Mouse (Mus musculus): ENCODE measurements around the gene Aldh3b2. TPM values are rescaled to one million over a fixed set of nuclear protein-coding genes. Genes with fewer than 3 reads are reported as not detected.
"Not testable (repeated sequence)": the region's sequence is repeated elsewhere in the genome, so short reads cannot be mapped to it uniquely, and the experiment has no call there.

Aldh3b2 gene
- polyA plus RNA-seq, 1 experiment = 0.11 TPM

DNA sequence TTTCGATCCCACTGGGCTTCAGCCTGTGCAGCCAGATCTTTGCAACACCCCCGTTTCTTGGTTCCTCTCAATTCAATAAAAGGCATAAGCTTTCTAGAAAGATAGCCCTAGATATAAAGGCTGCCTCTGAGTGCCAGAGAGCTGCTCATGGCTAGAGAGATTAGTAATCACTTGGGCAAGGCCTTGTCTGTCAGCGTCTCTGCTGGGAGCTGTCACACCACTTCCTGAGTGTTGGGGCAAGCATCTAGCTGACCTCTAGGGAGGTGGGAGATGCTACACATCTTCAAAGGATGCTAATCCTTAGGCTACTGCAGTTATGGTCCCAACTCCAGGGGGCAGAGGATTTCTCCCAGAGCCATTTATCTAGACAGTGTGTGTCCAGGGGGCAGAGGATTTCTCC is 4.9 kb upstream of the Aldh3b2 start:
- Histone ChIP-seq H3K4me3 (no peak overlapping the region), H3K36me3 (ENCODE audit: control insufficient read depth, insufficient read depth) (no peaks in the 10 kb centered on the region), H3K4me2 (ENCODE audit: low read depth) (no peak overlapping the region), H3K79me2 (ENCODE audit: control insufficient read depth, insufficient read depth) (no peaks in the 10 kb centered on the region), H3K27me3 (ENCODE audit: control insufficient read depth, insufficient read depth, insufficient read length) (peaks cover 18% of the 10 kb centered on the region), H3ac (ENCODE audit: control insufficient read depth, insufficient read length) (no peak overlapping the region)
- TF ChIP-seq CEBPB (IDR thresholded peaks at IDR 0.05; ENCODE audit: insufficient read depth, poor library complexity, severe bottlenecking) = no peak
- no peak for TF ChIP-seq MYOG (IDR thresholded peaks at IDR 0.05; ENCODE audit: control insufficient read depth in 1 of 3, insufficient read depth in 1 of 3, insufficient read length in 2 of 3, low read depth in 2 of 3)
- no peak for TF ChIP-seq E2F4 (IDR thresholded peaks at IDR 0.05; ENCODE audit: insufficient read depth)
- no peak for TF ChIP-seq POLR2AphosphoS2 (IDR thresholded peaks at IDR 0.05; ENCODE audit: insufficient read length, low read depth)
- TF ChIP-seq USF1 (IDR thresholded peaks at IDR 0.05; ENCODE audit: low read depth) = no peak
- no peak for TF ChIP-seq SRF (IDR thresholded peaks at IDR 0.05; ENCODE audit: control insufficient read depth, insufficient read length, low read depth)
- TF ChIP-seq MYOD1 (IDR thresholded peaks at IDR 0.05; ENCODE audit: control insufficient read depth in 1 of 3, insufficient read length in 2 of 3, low read depth in 2 of 3) = no peak
- TF ChIP-seq REST (IDR thresholded peaks at IDR 0.05; ENCODE audit: insufficient read depth, insufficient read length) = no peak
- TF ChIP-seq POLR2A (IDR thresholded peaks at IDR 0.05; ENCODE audit: insufficient read length, low read depth) = no peak
- no peak for TF ChIP-seq TCF3 (IDR thresholded peaks at IDR 0.05; ENCODE audit: insufficient read length, low read depth)
- no peak for TF ChIP-seq TCF12 (IDR thresholded peaks at IDR 0.05; ENCODE audit: insufficient read depth, poor library complexity, severe bottlenecking)
- no peak for TF ChIP-seq MAX (IDR thresholded peaks at IDR 0.05; ENCODE audit: low read depth)

DNA sequence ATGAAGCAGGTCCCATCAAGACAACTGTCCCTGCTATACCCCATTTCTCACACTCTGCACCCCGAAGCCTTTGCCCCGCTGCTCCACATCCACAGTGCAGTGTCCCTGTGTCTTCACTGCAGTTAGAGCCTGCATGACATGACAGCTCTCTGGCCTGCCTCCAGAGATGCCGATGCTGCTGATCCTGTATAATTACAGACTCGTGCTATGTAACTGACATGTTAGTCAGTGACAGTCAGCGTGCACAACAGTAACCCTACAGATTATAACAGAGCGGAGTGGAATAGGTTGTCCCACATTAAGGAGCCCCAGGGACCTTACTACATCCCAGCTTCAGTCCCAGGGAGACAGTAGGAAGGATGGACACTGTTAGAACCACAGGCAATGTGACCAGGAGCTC is 2.5 kb downstream of the Aldh3b2 start:
- H3ac ChIP-seq (ENCODE audit: control insufficient read depth, insufficient read length); H3K79me2 ChIP-seq (ENCODE audit: control insufficient read depth, insufficient read depth); H3K36me3 ChIP-seq (ENCODE audit: control insufficient read depth, insufficient read depth); H3K4me3 ChIP-seq; H3K4me2 ChIP-seq (ENCODE audit: low read depth): not testable (repeated sequence)
- H3K27me3 ChIP-seq (ENCODE audit: control insufficient read depth, insufficient read depth, insufficient read length) = peaks cover 19% of the 10 kb centered on the region

DNA sequence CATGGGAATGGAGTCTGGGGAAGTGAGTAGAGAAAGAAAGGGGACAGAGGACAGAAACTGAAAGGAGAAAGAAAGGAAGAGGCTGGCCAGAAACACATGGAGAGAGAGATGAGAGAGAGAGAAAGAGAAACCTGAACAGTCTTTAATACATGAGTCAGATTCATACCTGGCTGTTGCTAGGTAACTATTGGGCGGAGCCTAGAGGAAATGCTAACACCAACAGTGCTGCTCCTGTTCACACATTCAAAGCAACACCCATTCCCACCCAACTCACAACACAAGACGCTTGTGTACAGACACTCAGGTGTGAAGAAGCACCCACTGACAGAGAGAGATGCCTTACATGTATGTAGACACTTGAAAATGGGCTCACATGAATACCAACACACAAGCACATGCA is 3.7 kb downstream of the Aldh3b2 start:
- no peak overlapping the region for H3K4me2 ChIP-seq (ENCODE audit: low read depth)
- H3K27me3 ChIP-seq (ENCODE audit: control insufficient read depth, insufficient read depth, insufficient read length) = peaks cover 11% of the 10 kb centered on the region
- TF ChIP-seq MAX (IDR thresholded peaks at IDR 0.05; ENCODE audit: low read depth) (no peak), E2F4 (IDR thresholded peaks at IDR 0.05; ENCODE audit: insufficient read depth) (no peak), MYOG (IDR thresholded peaks at IDR 0.05; ENCODE audit: control insufficient read depth in 1 of 3, insufficient read depth in 1 of 3, insufficient read length in 2 of 3, low read depth in 2 of 3) (no peak)
- H3ac ChIP-seq (ENCODE audit: control insufficient read depth, insufficient read length) = no peak overlapping the region
- H3K4me3 ChIP-seq = no peak overlapping the region
- H3K36me3 ChIP-seq (ENCODE audit: control insufficient read depth, insufficient read depth) = no peaks in the 10 kb centered on the region
- H3K79me2 ChIP-seq (ENCODE audit: control insufficient read depth, insufficient read depth) = no peaks in the 10 kb centered on the region

DNA sequence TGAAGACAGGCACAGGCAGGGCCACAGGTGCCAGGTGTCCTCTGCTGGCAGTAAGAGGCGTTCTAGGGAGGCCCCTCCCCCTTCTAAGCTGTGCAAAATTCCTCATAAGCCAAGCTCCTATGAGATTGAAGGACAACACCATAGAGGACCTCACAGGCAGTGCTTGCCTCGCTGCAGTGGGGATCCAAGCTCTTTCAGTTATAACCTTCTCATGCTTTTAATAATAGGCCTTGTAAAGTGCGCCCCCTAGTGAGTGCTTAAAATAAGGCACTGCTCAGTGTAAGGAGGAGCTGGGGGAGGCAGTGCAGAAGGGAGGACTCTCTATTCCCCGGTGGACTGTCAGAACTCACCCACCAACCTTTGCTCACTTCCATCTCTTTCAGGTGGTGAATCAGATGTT is 8.2 kb downstream of the Aldh3b2 start:
- H3K79me2 ChIP-seq (ENCODE audit: control insufficient read depth, insufficient read depth) = no peaks in the 10 kb centered on the region
- TF ChIP-seq MAX (IDR thresholded peaks at IDR 0.05; ENCODE audit: low read depth) (no peak), MYOD1 (IDR thresholded peaks at IDR 0.05; ENCODE audit: control insufficient read depth in 1 of 3, insufficient read length in 2 of 3, low read depth in 2 of 3) (no peak), REST (IDR thresholded peaks at IDR 0.05; ENCODE audit: insufficient read depth, insufficient read length) (no peak), CEBPB (IDR thresholded peaks at IDR 0.05; ENCODE audit: insufficient read depth, poor library complexity, severe bottlenecking) (no peak), USF1 (IDR thresholded peaks at IDR 0.05; ENCODE audit: low read depth) (no peak), TCF3 (IDR thresholded peaks at IDR 0.05; ENCODE audit: insufficient read length, low read depth) (no peak), POLR2AphosphoS2 (IDR thresholded peaks at IDR 0.05; ENCODE audit: insufficient read length, low read depth) (no peak), MYOG (IDR thresholded peaks at IDR 0.05; ENCODE audit: control insufficient read depth in 1 of 3, insufficient read depth in 1 of 3, insufficient read length in 2 of 3, low read depth in 2 of 3) (no peak), POLR2A (IDR thresholded peaks at IDR 0.05; ENCODE audit: insufficient read length, low read depth) (no peak), SRF (IDR thresholded peaks at IDR 0.05; ENCODE audit: control insufficient read depth, insufficient read length, low read depth) (no peak), E2F4 (IDR thresholded peaks at IDR 0.05; ENCODE audit: insufficient read depth) (no peak), TCF12 (IDR thresholded peaks at IDR 0.05; ENCODE audit: insufficient read depth, poor library complexity, severe bottlenecking) (no peak)
- H3ac ChIP-seq (ENCODE audit: control insufficient read depth, insufficient read length) = no peak overlapping the region
- H3K4me3 ChIP-seq = no peak overlapping the region
- H3K36me3 ChIP-seq (ENCODE audit: control insufficient read depth, insufficient read depth) = no peaks in the 10 kb centered on the region
- H3K27me3 ChIP-seq (ENCODE audit: control insufficient read depth, insufficient read depth, insufficient read length) = no peaks in the 10 kb centered on the region
- H3K4me2 ChIP-seq (ENCODE audit: low read depth) = no peak overlapping the region

DNA sequence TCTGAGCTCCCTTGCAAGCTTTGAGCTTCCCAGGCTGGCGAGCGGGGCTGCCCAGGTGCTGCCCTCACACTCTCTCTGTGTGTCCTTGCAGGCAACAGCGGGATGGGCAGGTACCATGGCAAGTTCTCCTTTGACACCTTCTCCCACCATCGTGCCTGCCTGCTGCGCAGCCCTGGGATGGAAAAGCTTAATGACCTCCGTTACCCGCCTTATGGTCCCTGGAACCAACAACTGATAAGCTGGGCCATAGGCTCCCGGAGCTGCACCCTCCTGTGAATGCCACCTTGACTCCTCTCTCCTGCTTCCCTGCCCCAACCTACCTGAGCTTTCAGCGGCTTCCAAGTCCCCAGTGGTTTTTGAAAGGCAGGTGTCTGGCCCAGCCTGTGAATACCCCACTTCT is 8.8 kb downstream of the Aldh3b2 start:
- H3ac ChIP-seq (ENCODE audit: control insufficient read depth, insufficient read length) = no peak overlapping the region
- no peaks in the 10 kb centered on the region for H3K79me2 ChIP-seq (ENCODE audit: control insufficient read depth, insufficient read depth)
- no peak overlapping the region for H3K4me2 ChIP-seq (ENCODE audit: low read depth)
- H3K36me3 ChIP-seq (ENCODE audit: control insufficient read depth, insufficient read depth) = no peaks in the 10 kb centered on the region
- H3K27me3 ChIP-seq (ENCODE audit: control insufficient read depth, insufficient read depth, insufficient read length) = no peaks in the 10 kb centered on the region
- H3K4me3 ChIP-seq = no peak overlapping the region
- TF ChIP-seq POLR2A (IDR thresholded peaks at IDR 0.05; ENCODE audit: insufficient read length, low read depth) (no peak), MYOD1 (IDR thresholded peaks at IDR 0.05; ENCODE audit: control insufficient read depth in 1 of 3, insufficient read length in 2 of 3, low read depth in 2 of 3) (no peak), USF1 (IDR thresholded peaks at IDR 0.05; ENCODE audit: low read depth) (no peak), REST (IDR thresholded peaks at IDR 0.05; ENCODE audit: insufficient read depth, insufficient read length) (no peak), CEBPB (IDR thresholded peaks at IDR 0.05; ENCODE audit: insufficient read depth, poor library complexity, severe bottlenecking) (no peak)

Measured in myocyte (in vitro differentiated cells).